Mouse (Mus musculus): ENCODE data around the gene Synj2.

GRCm38 (mm10) chr17:5983901-5984300 is 42.8 kb downstream of the Synj2 start:
- no peak for TF ChIP-seq CTCF (IDR thresholded peaks at IDR 0.05; ENCODE audit: low read depth, low read length)
- TF ChIP-seq EP300 (IDR thresholded peaks at IDR 0.05; ENCODE audit: insufficient read depth, low read depth, low read length) = no peak
- TF ChIP-seq POLR2A (IDR thresholded peaks at IDR 0.05; ENCODE audit: insufficient read depth, low read length) = no peak
